Mouse (Mus musculus) intestine, postnatal 0 days (tissue): ENCODE measurements around the gene Fthl17e. TPM values are rescaled to one million over a fixed set of nuclear protein-coding genes. Genes with fewer than 3 reads are reported as not detected.
A peak's percentile ranks its signal among the peaks of the same experiment; 100 is the strongest.
"Not testable (repeated sequence)": the region's sequence is repeated elsewhere in the genome, so short reads cannot be mapped to it uniquely, and the experiment has no call there.

ENCODE experiments used
- ATAC-seq: fragments of 200-750 bp; cut with Nextera tagmentation; 2 replicates; pipeline ENCODE4 v1.8.0; 2017; ENCODE audit warnings: mild to moderate bottlenecking, moderate TSS enrichment, moderate library complexity
- H3K27ac ChIP-seq: fragments of 300-500 bp; sonication (generic); 2 replicates; pipeline ENCODE4 v1.5.1; 2014; ENCODE audit warnings: mild to moderate bottlenecking, low read depth, low read length, moderate library complexity
- H3K27me3 ChIP-seq: fragments of 300-500 bp; sonication (generic); replicated peaks from 2 replicates; pipeline ENCODE4 v1.6.1; 2014; ENCODE audit warnings: low read length, mixed read lengths; ENCODE audit not compliant: control insufficient read depth, insufficient read depth
- H3K36me3 ChIP-seq: fragments of 300-500 bp; sonication (generic); 2 replicates; pipeline ENCODE4 v1.6.1; 2014; ENCODE audit warnings: mild to moderate bottlenecking, moderate library complexity; ENCODE audit not compliant: control insufficient read depth, insufficient read depth
- H3K4me1 ChIP-seq: fragments of 300-500 bp; sonication (generic); replicated peaks from 2 replicates; pipeline ENCODE4 v1.6.1; 2014; ENCODE audit warnings: antibody characterized with exemption, low read length, mixed read lengths; ENCODE audit not compliant: control insufficient read depth, insufficient read depth
- H3K4me2 ChIP-seq: fragments of 300-500 bp; sonication (generic); replicated peaks from 2 replicates; pipeline ENCODE4 v1.6.1; 2014; ENCODE audit warnings: low read depth, mild to moderate bottlenecking, moderate library complexity
- H3K4me3 ChIP-seq: fragments of 300-500 bp; sonication (generic); 2 replicates; pipeline ENCODE4 v1.5.1; 2014; ENCODE audit warnings: low read depth, low read length
- H3K9ac ChIP-seq: fragments of 300-500 bp; sonication (generic); 2 replicates; pipeline ENCODE4 v1.6.1; 2014; ENCODE audit warnings: mild to moderate bottlenecking, low read depth, low read length
- H3K9me3 ChIP-seq: fragments of 300-500 bp; sonication (generic); 2 replicates; pipeline ENCODE4 v1.6.1; 2016; ENCODE audit warnings: mixed run types; ENCODE audit not compliant: control insufficient read depth
- CTCF ChIP-seq: sonication (generic); IDR thresholded peaks from 2 replicates; pipeline ENCODE4 v1.5.1; 2016; ENCODE audit warnings: low read depth, mild to moderate bottlenecking, control low read depth, antibody characterized with exemption, moderate library complexity
- WGBS: fragments of 180-500 bp; shearing (Covaris S2); extraction: QIAGEN DNeasy Blood & Tissue Kit; methylation state at CpG from one replicate; pipeline ENCODE4 v1.1.7; 2014; 5-methylcytosine and 5-hydroxymethylcytosine counted together
- polyA plus RNA-seq: library from polyadenylated mRNA; unstranded; fragments of >200 nt; fragmentation: Nextera tagmentation; extraction: Ambion mirVana; gene quantifications from 2 replicates; pipeline ENCODE4 v1.2.1, GENCODE M21; 2015

The Fthl17e gene
- polyA plus RNA-seq: not detected in 2 replicates

DNA sequence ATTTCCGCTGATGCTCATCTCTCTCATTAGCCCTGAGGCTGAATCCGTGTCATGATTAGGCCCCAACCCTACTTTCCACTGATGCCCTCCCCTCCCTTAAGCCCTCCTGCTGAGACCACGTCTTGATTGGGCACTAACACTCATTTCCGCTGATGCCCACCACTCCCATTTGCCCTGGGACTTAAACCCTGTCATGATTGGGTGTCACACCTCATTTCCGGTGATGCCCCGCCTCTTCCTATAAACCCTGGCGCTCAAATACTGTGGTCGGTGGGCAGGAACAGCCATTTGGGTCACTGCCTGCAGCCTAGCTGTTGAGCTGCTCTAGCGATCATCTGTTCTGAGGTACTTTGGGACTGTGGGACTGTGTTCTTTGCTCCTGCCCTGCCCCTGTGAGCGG, at the start of gene Fthl17e:
Gene Fthl17e, plus strand, starts transcription at position 301 of the 400 bp plus-strand sequence.
- H3K4me3 ChIP-seq, H3K9ac ChIP-seq, H3K36me3 ChIP-seq, H3K27ac ChIP-seq, H3K9me3 ChIP-seq, ATAC-seq, H3K4me2 ChIP-seq, H3K27me3 ChIP-seq, H3K4me1 ChIP-seq: not testable (repeated sequence)
- no CpG with 5 or more reads among the region's 10 CpGs for WGBS

DNA sequence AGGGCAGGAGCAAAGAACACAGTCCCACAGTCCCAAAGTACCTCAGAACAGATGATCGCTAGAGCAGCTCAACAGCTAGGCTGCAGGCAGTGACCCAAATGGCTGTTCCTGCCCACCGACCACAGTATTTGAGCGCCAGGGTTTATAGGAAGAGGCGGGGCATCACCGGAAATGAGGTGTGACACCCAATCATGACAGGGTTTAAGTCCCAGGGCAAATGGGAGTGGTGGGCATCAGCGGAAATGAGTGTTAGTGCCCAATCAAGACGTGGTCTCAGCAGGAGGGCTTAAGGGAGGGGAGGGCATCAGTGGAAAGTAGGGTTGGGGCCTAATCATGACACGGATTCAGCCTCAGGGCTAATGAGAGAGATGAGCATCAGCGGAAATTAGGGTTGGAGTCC, 46.6 kb upstream of the Fthl17e start, which contains the start of gene Fthl17d:
Gene Fthl17d, minus strand, starts transcription at position 101 of the 400 bp plus-strand sequence.
- not testable (repeated sequence) for H3K27ac ChIP-seq, H3K9ac ChIP-seq, H3K27me3 ChIP-seq, H3K4me2 ChIP-seq, H3K4me1 ChIP-seq, H3K36me3 ChIP-seq, H3K4me3 ChIP-seq, H3K9me3 ChIP-seq, ATAC-seq
- no CpG with 5 or more reads among the region's 9 CpGs for WGBS

DNA sequence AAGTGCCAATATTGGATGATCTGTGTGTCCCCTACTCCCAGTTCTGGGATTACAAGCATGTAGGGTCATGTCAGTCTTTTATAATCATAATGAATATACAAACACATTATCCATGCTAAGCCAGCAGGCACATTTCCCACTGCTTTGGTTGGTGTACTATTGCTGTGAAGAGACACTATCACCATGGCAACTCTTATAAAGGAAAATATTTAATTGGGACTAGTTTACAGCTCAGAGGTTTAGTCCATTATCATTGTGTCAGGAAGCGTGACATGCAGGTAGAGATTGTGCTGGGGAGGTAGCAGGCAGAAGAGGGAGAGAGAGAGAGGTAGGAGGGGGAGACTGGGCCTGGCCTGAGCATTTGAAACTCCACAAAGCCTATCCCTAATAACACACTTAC, 17.2 kb upstream of the Fthl17e start:
- Histone ChIP-seq H3K27me3 (no peaks in the 10 kb centered on the region), H3K4me1 (no peaks in the 10 kb centered on the region), H3K36me3 (no peaks in the 10 kb centered on the region), H3K27ac (no peak overlapping the region), H3K9ac (no peak overlapping the region), H3K4me3 (no peak overlapping the region), H3K9me3 (no peaks in the 10 kb centered on the region), H3K4me2 (no peak overlapping the region)
- no peak for ATAC-seq
- no peak for TF ChIP-seq CTCF
- 60% methylated on average over 1 of the region's 1 CpGs for WGBS

DNA sequence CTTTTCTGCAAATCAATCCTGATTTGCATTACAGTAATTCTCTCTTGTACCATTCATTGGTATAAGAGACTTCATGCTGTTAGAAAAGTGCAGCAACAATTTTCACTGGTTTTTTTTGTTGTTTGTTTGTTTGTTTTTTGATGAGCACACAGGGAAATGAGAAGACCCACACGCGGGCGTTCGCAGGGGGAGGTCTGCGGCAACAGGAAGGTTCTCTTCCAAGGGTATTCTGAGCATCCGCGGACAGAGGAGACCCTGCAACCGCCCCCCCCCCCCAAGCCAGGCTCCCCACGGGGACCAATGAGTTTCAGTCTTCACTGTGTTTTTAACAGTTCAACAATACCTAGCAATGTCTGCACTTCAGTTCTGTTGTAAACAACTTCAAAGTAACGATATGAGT, 13.8 kb upstream of the Fthl17e start:
- Histone ChIP-seq H3K4me1 (no peaks in the 10 kb centered on the region), H3K4me2 (no peak overlapping the region), H3K9ac (no peak overlapping the region), H3K27ac (no peak overlapping the region), H3K4me3 (no peak overlapping the region), H3K27me3 (no peaks in the 10 kb centered on the region), H3K9me3 (no peaks in the 10 kb centered on the region), H3K36me3 (no peaks in the 10 kb centered on the region)
- no peak for ATAC-seq
- TF ChIP-seq CTCF: no peak
- 53% methylated on average over 10 of the region's 10 CpGs for WGBS

DNA sequence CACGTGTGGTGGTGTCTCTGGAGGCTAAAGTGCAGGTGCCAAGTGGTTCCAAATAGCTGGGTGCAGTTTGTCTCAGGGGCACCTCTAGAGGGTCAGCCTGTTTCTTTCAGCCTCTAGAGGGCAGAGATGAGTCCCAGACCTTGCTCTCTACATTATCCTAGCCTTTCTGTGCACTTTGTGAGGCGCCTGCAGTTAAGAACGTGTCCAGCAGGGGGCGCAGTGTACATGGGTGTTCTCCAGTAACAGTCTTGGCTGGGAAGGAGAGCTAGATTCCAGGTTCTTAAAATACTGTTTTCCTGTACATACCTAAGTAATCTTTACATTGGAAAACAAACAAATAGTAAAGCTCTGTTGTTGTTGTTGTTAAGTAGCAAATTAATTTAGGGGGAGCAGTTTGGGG, 8.3 kb downstream of the Fthl17e start:
- H3K27ac ChIP-seq, H3K9ac ChIP-seq, H3K4me3 ChIP-seq, H3K27me3 ChIP-seq, H3K9me3 ChIP-seq, H3K36me3 ChIP-seq, H3K4me2 ChIP-seq, ATAC-seq, H3K4me1 ChIP-seq: not testable (repeated sequence)
- WGBS: 47% methylated on average over 3 of the region's 4 CpGs

DNA sequence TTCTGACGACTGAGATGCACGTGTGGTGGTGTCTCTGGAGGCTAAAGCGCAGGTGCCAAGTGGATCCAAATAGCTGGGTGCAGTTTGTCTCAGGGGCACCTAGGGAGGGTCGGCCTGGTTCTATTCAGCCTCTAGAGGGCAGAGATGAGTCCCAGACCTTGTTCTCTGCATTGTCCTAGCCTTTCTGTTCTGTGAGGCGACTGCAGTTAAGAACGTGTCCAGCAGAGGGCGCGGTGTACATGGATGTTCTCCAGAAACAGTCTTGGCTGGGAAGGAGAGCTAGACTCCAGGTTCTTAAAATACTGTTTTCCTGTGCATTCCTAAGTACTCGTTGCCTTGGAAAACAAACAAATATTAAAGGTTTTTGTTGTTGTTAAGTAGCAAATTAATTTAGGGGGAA, 27.7 kb downstream of the Fthl17e start:
- not testable (repeated sequence) for H3K4me2 ChIP-seq, H3K4me1 ChIP-seq, ATAC-seq, H3K27me3 ChIP-seq, H3K36me3 ChIP-seq, H3K4me3 ChIP-seq, H3K9me3 ChIP-seq, H3K9ac ChIP-seq, H3K27ac ChIP-seq
- WGBS: 41% methylated on average over 6 of the region's 9 CpGs
- peak; percentile 48 for TF ChIP-seq CTCF

DNA sequence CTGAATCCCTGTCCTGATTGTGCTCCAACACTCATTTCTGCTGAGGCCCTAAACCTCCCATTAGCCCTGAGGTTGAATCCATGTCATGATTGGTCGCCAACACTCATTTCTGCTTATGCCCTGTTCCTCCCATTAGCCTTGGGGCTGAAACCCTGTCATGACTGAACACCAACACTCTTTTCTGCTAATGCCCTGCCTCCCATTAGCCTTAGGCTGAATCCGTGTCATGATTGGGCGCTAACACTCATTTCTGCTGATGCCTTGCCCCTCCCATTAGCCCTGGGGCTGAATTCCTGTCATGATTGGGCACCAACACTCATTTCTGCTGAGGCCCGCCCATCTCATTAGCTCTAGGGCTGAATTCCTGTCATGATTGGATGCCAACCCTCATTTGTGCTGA, 28.8 kb downstream of the Fthl17e start:
- no peak for TF ChIP-seq CTCF
- Histone ChIP-seq H3K4me3 (no peak overlapping the region), H3K36me3 (no peaks in the 10 kb centered on the region), H3K27ac (no peak overlapping the region), H3K4me2 (no peak overlapping the region), H3K9me3 (no peaks in the 10 kb centered on the region), H3K27me3 (no peaks in the 10 kb centered on the region), H3K4me1 (no peaks in the 10 kb centered on the region), H3K9ac (no peak overlapping the region)
- WGBS: 92% methylated on average over 4 of the region's 4 CpGs
- no peak for ATAC-seq

DNA sequence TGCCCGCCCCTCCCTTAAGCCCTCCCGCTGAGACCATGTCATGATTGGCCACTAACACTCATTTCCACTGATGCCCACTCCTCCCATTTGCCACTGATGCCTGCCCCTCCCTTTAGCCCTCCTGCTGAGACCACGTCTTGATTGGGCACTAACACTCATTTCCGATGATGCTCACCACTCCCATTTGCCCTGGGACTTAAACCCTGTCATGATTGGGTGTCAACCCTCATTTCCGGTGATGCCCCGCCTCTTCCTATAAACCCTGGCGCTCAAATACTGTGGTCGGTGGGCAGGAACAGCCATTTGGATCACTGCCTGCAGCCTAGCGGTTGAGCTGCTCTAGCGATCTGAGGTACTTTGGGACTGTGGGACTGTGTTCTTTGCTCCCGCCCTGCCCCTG, 29.4 kb downstream of the Fthl17e start, which contains the start of gene Fthl17f:
Gene Fthl17f, plus strand, starts transcription at position 301 of the 400 bp plus-strand sequence.
- not testable (repeated sequence) for H3K27me3 ChIP-seq, H3K4me1 ChIP-seq, H3K27ac ChIP-seq, H3K36me3 ChIP-seq, H3K9me3 ChIP-seq, H3K4me3 ChIP-seq, H3K4me2 ChIP-seq, ATAC-seq, H3K9ac ChIP-seq
- WGBS: 91% methylated on average over 11 of the region's 11 CpGs
